Mouse (Mus musculus): ENCODE data around the gene Larp4b.

The Larp4b gene

GRCm38 (mm10) chr13:9178270-9178669 is 84.6 kb downstream of the Larp4b start:
- no peak for DNase-seq (ENCODE audit: low spot score in 2 of 2)

DNA sequence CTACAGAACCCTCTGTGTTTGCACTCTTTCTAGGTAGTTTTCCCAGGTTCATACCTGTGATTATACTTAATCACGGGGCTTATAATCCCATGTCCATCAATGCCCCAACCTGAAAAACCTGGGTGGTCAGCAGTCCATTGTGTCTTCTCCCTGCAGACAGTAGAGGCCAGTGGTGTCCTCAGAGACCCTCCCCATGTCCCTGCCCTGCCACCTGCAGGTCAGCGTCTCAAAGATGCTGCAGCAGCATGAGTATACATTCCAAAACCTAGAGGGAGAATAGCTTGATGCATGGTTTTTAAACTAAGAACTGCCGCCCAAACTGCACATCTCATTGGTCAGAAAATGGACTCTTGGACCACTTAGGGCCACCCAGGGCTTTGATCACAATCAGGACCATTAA is 85.0 kb downstream of the Larp4b start:
- peak in 1 of 2 experiments; percentile 15 for DNase-seq (ENCODE audit: low spot score in 2 of 2)

DNA sequence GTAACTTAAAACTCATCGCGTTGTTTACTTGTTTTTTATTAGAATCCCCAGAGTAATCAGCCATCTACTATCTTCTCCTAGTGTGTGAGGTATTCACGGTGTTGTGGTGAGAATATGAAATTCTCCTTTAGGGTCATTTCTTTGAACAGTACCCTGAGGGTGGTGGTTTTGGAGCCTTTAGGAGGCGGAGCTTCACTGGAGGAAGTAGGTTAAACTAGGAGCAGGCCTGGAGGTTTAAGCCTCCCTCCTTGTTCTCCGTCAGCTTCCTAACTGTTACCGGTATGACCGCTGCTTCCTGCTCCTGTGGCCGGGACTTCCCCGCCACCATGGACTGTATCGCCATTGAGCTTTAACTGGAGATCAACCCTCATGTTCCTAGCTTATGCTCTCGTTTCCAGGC is 86.5 kb downstream of the Larp4b start:
- DNase-seq (ENCODE audit: low spot score in 2 of 2): peak in 1 of 2 experiments; percentile 19

DNA sequence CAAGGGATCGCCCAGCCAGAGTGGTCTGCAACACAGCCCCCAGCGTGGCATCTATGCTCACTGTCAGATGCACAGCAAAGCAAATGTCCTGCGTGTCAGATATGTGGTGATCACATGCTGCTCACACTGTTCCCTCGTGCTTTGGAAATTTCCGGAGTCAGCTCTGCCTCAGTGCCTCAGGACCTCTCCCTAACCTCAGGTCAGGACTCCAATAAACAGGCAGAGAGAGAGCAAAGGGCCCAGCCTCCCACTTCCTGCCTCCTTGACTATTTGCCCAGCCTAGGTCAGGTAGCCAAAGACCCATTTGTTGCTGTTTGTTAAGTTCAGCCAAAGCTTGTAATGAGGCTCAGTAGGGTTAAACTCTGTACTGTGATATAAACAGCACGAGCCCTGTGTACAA is 87.4 kb downstream of the Larp4b start:
- DNase-seq (ENCODE audit: low spot score in 2 of 2): peak in 1 of 2 experiments; percentile 19

GRCm38 (mm10) chr13:9181666-9182264 is 88.1 kb downstream of the Larp4b start:
- peak; percentile 83 to 89 for DNase-seq (ENCODE audit: low spot score in 2 of 2)

DNA sequence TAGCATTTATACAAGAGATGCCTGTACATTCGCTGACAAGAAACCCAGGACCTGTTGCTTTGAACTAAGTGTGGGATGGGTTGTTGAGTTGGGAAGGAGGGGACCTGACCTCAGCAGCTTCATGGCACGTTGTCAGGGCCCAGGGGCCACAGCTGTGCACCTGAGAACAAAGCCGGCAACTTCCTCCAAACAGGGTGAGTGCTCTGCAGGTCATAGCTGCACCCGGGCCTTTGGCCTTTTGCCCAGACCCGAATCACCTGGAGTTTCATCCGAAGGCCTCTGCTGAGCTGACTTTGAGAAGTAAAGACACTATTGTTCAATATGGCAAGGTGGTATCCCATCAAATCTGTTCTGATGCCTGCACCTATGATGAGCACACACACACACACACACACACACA is 90.6 kb downstream of the Larp4b start:
- DNase-seq (ENCODE audit: low spot score in 2 of 2): peak in 1 of 2 experiments; percentile 27

GRCm38 (mm10) chr13:9184716-9185115 is 91.0 kb downstream of the Larp4b start:
- peak in 1 of 2 experiments; percentile 17 for DNase-seq (ENCODE audit: low spot score in 2 of 2)

DNA sequence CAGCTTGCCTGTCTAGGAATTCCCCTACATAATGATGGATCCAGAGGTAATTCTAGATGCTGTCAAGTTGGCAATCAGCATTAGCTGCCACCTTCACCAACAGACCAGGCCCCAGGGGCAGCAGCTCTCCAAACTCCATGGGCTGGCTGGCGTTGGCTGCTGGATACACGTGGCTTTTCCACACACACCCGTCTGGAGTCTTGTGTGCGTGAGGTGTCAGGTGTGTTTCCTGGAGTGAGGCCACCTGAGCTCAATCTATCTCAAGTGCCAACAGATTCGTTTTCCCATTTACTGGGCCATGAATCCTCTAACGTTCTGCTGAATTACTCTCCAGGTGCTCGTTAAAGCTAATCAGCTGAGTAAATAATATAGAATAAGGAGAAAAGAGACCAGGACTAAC is 93.5 kb downstream of the Larp4b start:
- DNase-seq (ENCODE audit: low spot score in 2 of 2): peak in 1 of 2 experiments; percentile 31

DNA sequence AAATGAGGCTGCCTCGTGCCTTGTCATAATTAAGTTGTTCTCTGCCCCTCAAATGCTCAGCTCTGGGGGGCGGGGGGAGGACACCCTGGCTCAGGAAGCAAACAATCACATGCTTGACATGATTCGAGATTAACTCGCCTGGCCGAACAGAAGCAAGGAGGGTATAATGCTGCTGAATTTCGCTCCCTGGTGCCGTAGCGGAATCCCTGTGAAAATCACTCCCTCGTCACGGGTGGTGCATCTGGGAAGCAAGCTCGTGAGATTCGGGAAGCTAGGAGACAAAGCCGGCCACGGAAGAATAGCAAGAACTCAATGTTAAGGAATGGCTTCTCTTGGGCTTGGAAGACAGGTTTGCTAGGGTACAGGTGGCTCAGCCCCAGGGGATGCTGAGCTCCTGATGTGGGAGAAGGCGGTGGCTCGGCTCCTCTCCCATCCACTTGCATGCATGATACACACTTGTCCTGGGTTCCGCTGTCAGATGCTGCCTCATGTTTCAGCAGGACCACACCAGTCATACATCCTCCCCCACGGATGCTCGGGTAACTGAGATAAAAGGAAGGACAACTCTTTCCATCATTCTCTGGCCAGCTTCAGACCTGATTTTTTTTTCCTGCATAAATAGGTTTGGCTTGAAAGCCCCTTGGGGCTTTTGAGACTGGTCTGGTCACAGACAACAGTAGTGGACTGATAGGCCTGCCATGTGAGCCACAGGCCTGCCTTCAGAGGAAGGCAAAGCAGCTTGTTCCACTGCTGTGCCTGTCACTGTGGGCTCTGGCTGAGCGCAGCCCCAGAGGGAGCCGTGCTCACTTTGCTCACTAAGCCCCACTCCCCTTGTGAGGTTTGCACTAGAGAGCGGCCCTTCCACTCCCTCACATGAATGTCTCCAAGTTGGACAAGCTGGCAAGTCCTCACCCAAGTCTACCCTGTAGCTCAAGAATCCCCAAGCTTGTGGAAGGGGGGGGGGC is 94.2 kb downstream of the Larp4b start:
- peak in 1 of 2 experiments; percentile 27 for DNase-seq (ENCODE audit: low spot score in 2 of 2)

DNA sequence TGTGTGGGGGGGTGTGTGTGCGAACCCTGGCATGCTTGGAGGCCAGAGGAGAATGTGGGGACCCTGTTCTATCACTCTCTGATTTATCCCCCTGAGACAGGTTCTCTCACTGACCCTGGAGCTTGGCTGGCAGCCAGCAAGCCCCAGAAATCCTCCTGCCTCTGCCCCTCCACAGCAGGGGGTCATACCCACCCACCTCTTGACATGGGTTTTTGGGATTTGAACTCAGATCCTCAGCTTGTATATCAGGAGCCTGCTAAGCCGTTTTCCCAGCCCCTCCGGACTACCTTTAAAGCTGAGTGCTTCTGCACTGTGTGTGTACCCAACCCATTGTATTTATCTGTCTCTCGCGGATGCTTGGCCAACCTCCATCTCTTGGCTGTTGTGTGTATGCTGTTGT is 95.8 kb downstream of the Larp4b start:
- peak in 1 of 2 experiments; percentile 20 for DNase-seq (ENCODE audit: low spot score in 2 of 2)

- peak; percentile 62 to 74 for DNase-seq (ENCODE audit: low spot score in 2 of 2)
Measured at GRCm38 (mm10) chr13:9191172-9192140, 97.8 kb downstream of the Larp4b start.

DNA sequence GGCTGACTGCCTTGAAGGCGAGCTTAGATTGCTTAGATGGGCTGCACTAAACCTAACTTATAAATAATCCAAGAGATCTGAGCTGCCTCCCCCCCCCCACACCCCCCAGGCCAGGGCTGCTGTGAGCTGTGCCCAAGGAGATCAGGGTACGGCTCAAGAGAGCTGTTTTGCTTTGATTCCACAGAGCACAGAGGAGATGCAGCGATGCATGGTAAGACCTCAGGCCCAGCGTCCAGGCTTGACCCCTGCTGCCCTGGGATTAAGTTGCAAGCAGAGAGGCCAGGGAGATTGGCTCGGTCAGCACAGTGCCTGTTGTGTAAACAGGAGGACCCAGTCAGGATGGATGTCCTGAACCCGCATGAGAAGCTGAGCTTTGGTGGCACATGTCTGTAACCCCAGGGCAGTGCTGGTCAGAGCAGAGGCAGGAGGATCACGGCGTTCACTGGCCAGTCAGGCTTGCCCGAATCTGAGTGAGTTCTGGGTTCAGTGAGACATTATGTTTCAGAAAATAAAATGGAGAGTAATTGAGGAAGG is 99.2 kb downstream of the Larp4b start:
- DNase-seq (ENCODE audit: low spot score in 2 of 2): peak in 1 of 2 experiments; percentile 20

DNA sequence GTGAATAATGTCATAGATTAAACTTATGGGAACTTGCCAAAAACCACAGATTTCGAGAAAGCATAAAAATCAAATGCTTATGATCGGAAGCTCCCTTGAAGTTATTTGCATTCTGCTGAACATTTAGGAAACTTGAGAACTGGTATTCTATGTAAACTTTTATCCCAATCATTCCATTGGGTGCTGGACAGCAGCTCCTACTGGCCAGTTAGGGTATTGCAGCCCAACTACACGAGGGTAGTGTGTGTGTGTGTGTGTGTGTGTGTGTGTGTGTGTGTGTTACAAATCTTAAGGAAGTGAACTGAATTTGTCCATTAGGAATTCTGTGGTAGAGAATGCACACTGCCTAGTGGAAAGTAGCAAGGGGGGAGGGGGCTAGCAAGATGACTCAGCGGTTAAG is 101.0 kb downstream of the Larp4b start:
- DNase-seq (ENCODE audit: low spot score in 2 of 2): no peak

GRCm38 (mm10) chr13:9195565-9195964 is 101.9 kb downstream of the Larp4b start:
- no peak for DNase-seq (ENCODE audit: low spot score in 2 of 2)

DNA sequence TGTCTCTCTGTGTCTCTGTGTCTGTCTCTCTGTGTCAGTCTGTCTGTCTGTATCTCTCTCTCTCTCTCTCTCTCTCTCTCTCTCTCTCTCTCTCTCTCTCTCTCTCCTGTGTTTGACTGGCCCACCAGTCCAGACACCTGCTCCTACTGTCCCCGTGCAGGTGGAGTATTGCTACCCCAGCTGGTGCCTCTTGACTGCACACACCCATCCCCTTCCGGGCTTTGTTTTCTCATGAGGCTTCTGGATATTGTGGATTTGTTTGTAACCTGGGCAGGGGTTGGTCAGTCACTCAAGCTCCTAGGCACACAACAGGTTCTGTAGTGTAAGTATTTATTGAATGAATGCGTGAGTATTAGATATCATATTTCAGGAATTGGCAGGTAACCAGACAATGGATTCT is 104.4 kb downstream of the Larp4b start:
- peak in 1 of 2 experiments; percentile 10 for DNase-seq (ENCODE audit: low spot score in 2 of 2)

DNA sequence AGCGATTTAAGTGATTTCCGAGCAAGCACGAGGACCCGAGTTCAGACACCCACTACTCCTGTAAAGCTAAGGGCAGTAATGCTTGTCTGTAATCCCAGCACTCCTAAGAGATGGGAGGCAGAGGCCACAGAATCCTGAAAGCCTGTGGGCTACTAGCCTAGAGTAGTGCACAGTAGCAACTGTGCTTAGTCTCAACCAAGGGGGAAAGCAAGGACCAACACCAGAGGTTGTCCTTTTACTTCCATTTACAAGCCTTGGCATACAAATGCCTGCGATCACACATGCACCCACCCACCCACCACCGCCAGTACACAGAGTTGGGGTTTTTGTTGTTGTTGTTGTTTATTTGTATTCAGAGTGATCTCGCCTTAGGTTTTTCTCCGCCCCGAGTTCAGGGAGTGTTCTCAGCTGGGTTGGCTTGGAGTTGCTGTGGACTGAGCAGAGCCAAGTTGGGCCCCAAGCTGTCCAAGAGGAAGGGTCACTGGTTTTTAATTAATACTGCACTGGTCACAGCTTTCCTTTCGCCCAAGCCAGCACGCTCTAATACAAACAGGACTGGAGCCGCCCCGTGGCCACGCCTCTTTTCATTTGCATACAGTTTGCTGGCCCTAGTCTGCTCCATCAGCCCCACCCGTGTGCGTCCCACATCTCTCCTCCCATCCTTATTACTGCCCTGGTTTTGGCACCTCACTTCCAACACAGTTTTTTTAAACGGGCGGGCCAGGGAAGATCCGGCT is 105.2 kb downstream of the Larp4b start:
- DNase-seq (ENCODE audit: low spot score in 2 of 2): peak in 1 of 2 experiments; percentile 19

DNA sequence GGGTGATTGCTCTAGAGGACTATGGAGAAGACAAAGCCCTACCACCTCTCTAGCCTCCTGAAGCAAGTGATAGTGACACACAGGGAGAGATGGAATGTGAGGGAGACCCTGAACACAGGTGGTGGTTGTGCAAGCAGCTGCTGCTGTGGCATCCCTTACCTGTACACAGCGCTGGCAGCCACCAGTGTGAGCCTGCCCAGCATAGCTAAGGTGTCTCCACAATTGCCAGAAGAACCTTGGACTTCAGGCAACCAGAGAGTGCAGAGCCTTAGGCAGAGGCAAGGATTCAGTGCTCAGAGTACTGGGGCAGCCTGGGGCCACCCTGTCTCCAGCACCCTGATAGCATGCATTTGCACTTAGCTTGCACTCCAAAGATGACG is 105.8 kb downstream of the Larp4b start:
- DNase-seq (ENCODE audit: low spot score in 2 of 2): peak in 1 of 2 experiments; percentile 16

DNA sequence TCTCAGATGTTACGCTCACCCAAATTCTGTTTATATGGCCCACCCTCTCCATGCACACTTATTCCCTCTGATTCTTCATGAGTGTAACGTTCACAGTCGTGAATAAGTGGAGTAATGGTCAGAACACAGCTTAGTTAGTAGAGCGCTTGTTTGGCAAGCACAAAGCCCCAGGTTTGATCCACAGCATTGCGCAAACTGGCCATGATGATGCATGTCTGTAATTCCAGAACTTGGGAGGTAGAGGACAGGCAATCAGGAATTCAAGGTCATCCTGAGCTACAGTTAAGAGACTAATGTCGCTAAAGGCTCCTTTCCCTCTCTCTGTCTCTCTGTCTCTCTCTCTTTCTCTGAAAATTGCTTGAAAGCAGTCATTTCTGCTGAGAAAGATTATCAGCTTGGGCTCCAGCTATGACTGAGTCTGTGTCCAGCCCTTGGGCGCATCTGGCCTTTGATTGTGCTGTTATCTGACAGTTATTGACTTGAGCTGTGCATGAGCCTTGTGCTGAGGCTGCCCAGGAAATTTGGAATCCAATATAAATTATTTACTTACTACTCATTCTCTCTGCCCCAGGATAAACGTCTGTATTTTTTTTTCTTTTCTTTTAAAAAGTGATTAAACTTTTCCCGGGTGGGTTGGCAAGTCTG is 129.2 kb downstream of the Larp4b start:
- no peak for DNase-seq (ENCODE audit: low spot score in 2 of 2)
